Mouse (Mus musculus) C2C12 (cell line): ENCODE measurements around the gene Themis.

Source experiments
- CTCF ChIP-seq: IDR thresholded peaks from one replicate; pipeline ENCODE4 v1.5.1; 2011; ENCODE audit not compliant: control insufficient read depth, insufficient read depth, insufficient read length
- MYOG ChIP-seq: IDR thresholded peaks from one replicate; pipeline ENCODE4 v1.6.1; 2011; ENCODE audit not compliant: control insufficient read depth, insufficient read length; ENCODE audit errors: extremely low read depth
- USF1 ChIP-seq: IDR thresholded peaks from one replicate; pipeline ENCODE4 v1.6.1; 2011; ENCODE audit warnings: low read depth, mild to moderate bottlenecking, control low read depth, moderate library complexity

DNA sequence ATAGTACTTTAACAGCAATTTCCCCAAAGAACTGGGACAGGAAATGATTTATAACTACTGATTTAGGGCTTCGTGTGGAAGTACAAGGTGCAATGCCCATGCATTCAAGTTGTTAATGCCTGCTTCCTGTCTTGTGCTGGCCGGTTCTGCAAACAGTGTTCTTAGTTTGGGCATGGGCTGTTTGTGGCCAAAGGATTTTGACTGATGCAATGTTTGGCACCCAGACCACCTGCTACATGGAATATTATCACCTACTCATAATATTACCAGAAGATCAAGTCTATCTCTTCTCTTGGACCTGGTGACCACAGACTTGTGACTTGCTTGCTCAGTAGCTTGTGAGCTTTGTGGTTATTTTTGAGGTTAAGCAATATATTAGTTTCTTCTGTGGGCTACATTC is 16.2 kb upstream of the Themis start:
- TF ChIP-seq CTCF (no peak), MYOG (no peak), USF1 (no peak)
